Mouse (Mus musculus): ENCODE measurements at regions not wholly inside any gene's neighbourhood (a gene's known extent, or its start where the extent isn't known, plus 50 kb on each side); places are given as distances from the start of the nearest gene placed in this dataset.
A peak's percentile ranks its signal among the peaks of the same experiment; 100 is the strongest.
"Not testable (repeated sequence)": the region's sequence is repeated elsewhere in the genome, so short reads cannot be mapped to it uniquely, and the experiment has no call there.

- H3K4me1 ChIP-seq; H3K9me3 ChIP-seq (replicated peaks); DNase-seq (ENCODE audit: low spot score); H3K4me3 ChIP-seq; H3K27ac ChIP-seq; H3K36me3 ChIP-seq; H3K27me3 ChIP-seq (ENCODE audit: low read depth, poor library complexity, severe bottlenecking): not testable (repeated sequence)
- WGBS = 83% methylated on average over 10 of the region's 10 CpGs
These were observed 536.8 kb upstream of the Cntn5 start for GRCm38 (mm10) chr9:11441241-11441997.

GRCm38 (mm10) chr9:11436443-11437167, 532.0 kb upstream of the Cntn5 start:
- no peak overlapping the region for H3K4me3 ChIP-seq
- no peak for DNase-seq (ENCODE audit: low spot score)
- 86% methylated on average over 1 of the region's 1 CpGs for WGBS

GRCm38 (mm10) chr9:11436014-11436413, 531.4 kb upstream of the Cntn5 start:
- H3K36me3 ChIP-seq = no peaks in the 10 kb centered on the region

More at GRCm38 (mm10) chr9:11436443-11437167, 532.0 kb upstream of the Cntn5 start:
- no peaks in the 10 kb centered on the region for H3K9me3 ChIP-seq (replicated peaks)
- H3K27me3 ChIP-seq (ENCODE audit: low read depth, poor library complexity, severe bottlenecking) = no peaks in the 10 kb centered on the region
- no peaks in the 10 kb centered on the region for H3K36me3 ChIP-seq
- H3K27ac ChIP-seq = no peak overlapping the region
- no peaks in the 10 kb centered on the region for H3K4me1 ChIP-seq

GRCm38 (mm10) chr9:11435019-11435418, 530.4 kb upstream of the Cntn5 start:
- Histone ChIP-seq H3K36me3 (no peaks in the 10 kb centered on the region), H3K4me1 (no peaks in the 10 kb centered on the region), H3K9me3 (replicated peaks) (no peaks in the 10 kb centered on the region), H3K27ac (no peak overlapping the region), H3K27me3 (ENCODE audit: low read depth, poor library complexity, severe bottlenecking) (no peaks in the 10 kb centered on the region), H3K4me3 (no peak overlapping the region)
- DNase-seq (ENCODE audit: low spot score) = no peak
- WGBS = 32% methylated on average over 2 of the region's 2 CpGs

More at GRCm38 (mm10) chr9:11436014-11436413, 531.4 kb upstream of the Cntn5 start:
- no peak overlapping the region for H3K4me3 ChIP-seq
- H3K27ac ChIP-seq = no peak overlapping the region
- no peak for DNase-seq (ENCODE audit: low spot score)
- H3K27me3 ChIP-seq (ENCODE audit: low read depth, poor library complexity, severe bottlenecking) = no peaks in the 10 kb centered on the region
- H3K4me1 ChIP-seq = no peaks in the 10 kb centered on the region
- WGBS = 90% methylated on average over 2 of the region's 2 CpGs
- no peaks in the 10 kb centered on the region for H3K9me3 ChIP-seq (replicated peaks)

- Histone ChIP-seq H3K4me3 (no peak overlapping the region), H3K36me3 (no peaks in the 10 kb centered on the region), H3K9me3 (replicated peaks) (no peaks in the 10 kb centered on the region), H3K27ac (no peak overlapping the region), H3K4me1 (no peaks in the 10 kb centered on the region), H3K27me3 (ENCODE audit: low read depth, poor library complexity, severe bottlenecking) (no peaks in the 10 kb centered on the region)
- WGBS = 83% methylated on average over 3 of the region's 3 CpGs
- DNase-seq (ENCODE audit: low spot score) = no peak
These were observed 521.9 kb upstream of the Cntn5 start for GRCm38 (mm10) chr9:11426473-11426872.

GRCm38 (mm10) chr9:11396829-11397228, 492.3 kb upstream of the Cntn5 start:
- H3K27me3 ChIP-seq (ENCODE audit: low read depth, poor library complexity, severe bottlenecking) = no peaks in the 10 kb centered on the region
- no peak overlapping the region for H3K27ac ChIP-seq
- H3K4me3 ChIP-seq = no peak overlapping the region
- H3K4me1 ChIP-seq = no peaks in the 10 kb centered on the region
- no peak for DNase-seq (ENCODE audit: low spot score)
- H3K36me3 ChIP-seq = no peaks in the 10 kb centered on the region
- WGBS = 72% methylated on average over 2 of the region's 2 CpGs
- no peaks in the 10 kb centered on the region for H3K9me3 ChIP-seq (replicated peaks)

GRCm38 (mm10) chr9:11381648-11382075, 477.1 kb upstream of the Cntn5 start:
- Histone ChIP-seq H3K4me3 (no peak overlapping the region), H3K4me1 (no peaks in the 10 kb centered on the region), H3K36me3 (no peaks in the 10 kb centered on the region), H3K9me3 (replicated peaks) (no peaks in the 10 kb centered on the region), H3K27ac (no peak overlapping the region), H3K27me3 (ENCODE audit: low read depth, poor library complexity, severe bottlenecking) (no peaks in the 10 kb centered on the region)
- WGBS = 97% methylated on average over 1 of the region's 1 CpGs
- DNase-seq (ENCODE audit: low spot score) = no peak

- Histone ChIP-seq H3K36me3 (no peaks in the 10 kb centered on the region), H3K4me3 (no peak overlapping the region), H3K27me3 (ENCODE audit: low read depth, poor library complexity, severe bottlenecking) (no peaks in the 10 kb centered on the region), H3K9me3 (replicated peaks) (no peaks in the 10 kb centered on the region), H3K27ac (no peak overlapping the region), H3K4me1 (no peaks in the 10 kb centered on the region)
- WGBS = 89% methylated on average over 7 of the region's 7 CpGs
- DNase-seq (ENCODE audit: low spot score) = peak; percentile 27
These were observed 476.0 kb upstream of the Cntn5 start for GRCm38 (mm10) chr9:11380531-11380930.

- Histone ChIP-seq H3K27ac (no peak overlapping the region), H3K4me3 (no peak overlapping the region), H3K9me3 (replicated peaks) (no peaks in the 10 kb centered on the region), H3K4me1 (0 out of 2 replicates have a peak, but pooled peaks cover 4% of the 10 kb centered on the region), H3K27me3 (ENCODE audit: low read depth, poor library complexity, severe bottlenecking) (no peaks in the 10 kb centered on the region), H3K36me3 (no peaks in the 10 kb centered on the region)
- no peak for DNase-seq (ENCODE audit: low spot score)
- 87% methylated on average over 4 of the region's 4 CpGs for WGBS
These were observed 473.5 kb upstream of the Cntn5 start for GRCm38 (mm10) chr9:11378046-11378445.

- Histone ChIP-seq H3K27ac (no peak overlapping the region), H3K4me1 (0 out of 2 replicates have a peak, but pooled peaks cover 4% of the 10 kb centered on the region), H3K27me3 (ENCODE audit: low read depth, poor library complexity, severe bottlenecking) (no peaks in the 10 kb centered on the region), H3K36me3 (no peaks in the 10 kb centered on the region), H3K4me3 (no peak overlapping the region), H3K9me3 (replicated peaks) (no peaks in the 10 kb centered on the region)
- WGBS = 64% methylated on average over 4 of the region's 4 CpGs
- DNase-seq (ENCODE audit: low spot score) = no peak
These were observed 473.0 kb upstream of the Cntn5 start for GRCm38 (mm10) chr9:11377586-11377985.

- Histone ChIP-seq H3K36me3 (no peaks in the 10 kb centered on the region), H3K9me3 (replicated peaks) (no peaks in the 10 kb centered on the region), H3K4me1 (0 out of 2 replicates have a peak, but pooled peaks cover 4% of the 10 kb centered on the region), H3K27ac (no peak overlapping the region), H3K27me3 (ENCODE audit: low read depth, poor library complexity, severe bottlenecking) (no peaks in the 10 kb centered on the region), H3K4me3 (no peak overlapping the region)
- 86% methylated on average over 2 of the region's 2 CpGs for WGBS
- DNase-seq (ENCODE audit: low spot score) = no peak
These were observed 468.8 kb upstream of the Cntn5 start for GRCm38 (mm10) chr9:11373294-11373903.

- DNase-seq (ENCODE audit: low spot score) = no peak
- no peaks in the 10 kb centered on the region for H3K27me3 ChIP-seq (ENCODE audit: low read depth, poor library complexity, severe bottlenecking)
- H3K27ac ChIP-seq = no peak overlapping the region
- H3K36me3 ChIP-seq = no peaks in the 10 kb centered on the region
- H3K9me3 ChIP-seq (replicated peaks) = no peaks in the 10 kb centered on the region
- no peak overlapping the region for H3K4me3 ChIP-seq
- 62% methylated on average over 1 of the region's 1 CpGs for WGBS
- H3K4me1 ChIP-seq = no peaks in the 10 kb centered on the region
These were observed 463.5 kb upstream of the Cntn5 start for GRCm38 (mm10) chr9:11368056-11368455.

- no peaks in the 10 kb centered on the region for H3K27me3 ChIP-seq (ENCODE audit: low read depth, poor library complexity, severe bottlenecking)
- H3K36me3 ChIP-seq = no peaks in the 10 kb centered on the region
- H3K9me3 ChIP-seq (replicated peaks) = no peaks in the 10 kb centered on the region
- no peak overlapping the region for H3K4me3 ChIP-seq
- DNase-seq (ENCODE audit: low spot score) = no peak
- H3K4me1 ChIP-seq = no peaks in the 10 kb centered on the region
- H3K27ac ChIP-seq = no peak overlapping the region
- WGBS = 92% methylated on average over 4 of the region's 4 CpGs
These were observed 424.3 kb upstream of the Cntn5 start for GRCm38 (mm10) chr9:11328900-11329299.

All from limb, embryonic 10.5 days (tissue).